Mouse (Mus musculus) megakaryocyte, embryonic 14.5 days (primary cell): ENCODE data around the gene Kctd11. TPM values are rescaled to one million over a fixed set of nuclear protein-coding genes. Genes with fewer than 3 reads are reported as not detected.
A peak's percentile ranks its signal among the peaks of the same experiment; 100 is the strongest.

Experiments
- H3K27me3 ChIP-seq: replicated peaks from 2 replicates; pipeline ENCODE3; 2012; ENCODE audit warnings: inconsistent platforms
- H3K36me3 ChIP-seq: replicated peaks from 2 replicates; pipeline ENCODE3; 2012; ENCODE audit warnings: low read length, inconsistent platforms, mixed read lengths
- H3K4me1 ChIP-seq: 2 replicates; pipeline ENCODE4 v1.6.1; 2012; ENCODE audit warnings: inconsistent platforms
- H3K4me3 ChIP-seq: replicated peaks from 2 replicates; pipeline ENCODE3; 2012; ENCODE audit warnings: moderate library complexity, mild to moderate bottlenecking, inconsistent platforms
- H3K9me3 ChIP-seq: 2 replicates; pipeline ENCODE4 v1.6.1; 2012; ENCODE audit warnings: inconsistent platforms
- FLI1 ChIP-seq: IDR thresholded peaks from 2 replicates; pipeline ENCODE4 v1.6.1; 2012; ENCODE audit warnings: low read length, inconsistent platforms, mixed read lengths
- GATA1 ChIP-seq: IDR thresholded peaks from 3 replicates; pipeline ENCODE4 v1.6.1; 2012; ENCODE audit warnings: mixed read lengths, low read length, inconsistent platforms, borderline replicate concordance
- polyA plus RNA-seq: library from polyadenylated mRNA; stranded (reverse); fragments of >175 nt; gene quantifications from 2 replicates; pipeline ENCODE4 v1.2.3, GENCODE M21; 2012; ENCODE audit warnings: low replicate concordance; ENCODE audit not compliant: insufficient read depth

Kctd11 gene
- polyA plus RNA-seq, 1 experiment, result 0.98 TPM

DNA sequence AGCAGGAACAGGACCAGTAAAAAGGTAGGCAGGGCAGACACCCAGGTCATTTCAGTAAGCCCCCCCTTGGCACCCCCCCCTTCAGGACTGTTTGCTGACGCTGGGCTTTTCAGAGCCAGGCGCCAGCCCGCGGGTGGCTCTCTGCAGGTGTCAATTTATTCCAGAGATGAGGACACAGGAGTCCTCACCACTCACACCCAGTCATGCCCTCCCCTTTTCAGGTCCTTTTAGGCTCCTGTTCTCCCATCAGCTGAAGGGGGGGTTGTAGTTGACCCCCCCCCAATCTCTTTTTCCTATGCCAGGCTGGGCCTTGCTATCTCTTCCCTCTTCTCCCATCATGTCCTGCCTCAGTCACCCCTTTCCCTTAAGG lies 45.3 kb downstream of the Kctd11 start:
- Histone ChIP-seq H3K36me3 (peaks cover 11% of the 10 kb centered on the region), H3K27me3 (peaks cover 58% of the 10 kb centered on the region), H3K4me1 (peaks cover 48% of the 10 kb centered on the region), H3K9me3 (no peaks in the 10 kb centered on the region), H3K4me3 (no peak overlapping the region)
- TF ChIP-seq GATA1 (no peak), FLI1 (no peak)

DNA sequence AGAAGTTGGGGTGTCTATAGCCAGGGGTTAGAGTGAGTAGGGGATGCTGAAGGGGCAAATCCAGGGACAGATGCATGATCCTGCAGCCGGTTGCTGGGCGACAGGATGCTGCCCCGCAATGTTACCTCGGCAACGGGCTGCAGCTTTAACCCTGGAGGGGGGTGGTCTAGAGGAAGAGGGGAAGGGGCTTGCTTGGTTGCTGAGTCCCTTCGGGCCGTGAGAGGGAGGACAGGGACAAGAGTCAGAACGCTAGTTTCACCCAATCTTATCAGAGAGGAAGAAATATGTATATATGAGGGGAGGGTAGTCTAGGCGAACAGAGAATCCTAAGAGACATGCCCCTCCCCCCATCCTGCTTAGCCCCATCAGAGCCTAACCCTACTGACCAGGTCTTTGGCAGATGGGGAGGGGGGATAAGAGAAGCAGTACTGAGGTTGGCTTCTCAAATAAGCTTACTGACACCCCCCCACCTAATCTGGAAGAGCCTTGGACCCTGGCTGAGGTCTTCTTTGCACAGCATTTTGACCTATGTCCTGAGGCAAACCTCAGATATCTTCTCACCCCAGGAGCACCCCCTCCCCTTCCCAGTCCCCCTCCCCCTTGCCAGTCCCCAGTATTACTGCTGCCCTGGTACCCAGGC lies 45.8 kb downstream of the Kctd11 start:
- H3K36me3 ChIP-seq, result peaks cover 10% of the 10 kb centered on the region
- no peak for TF ChIP-seq FLI1
- TF ChIP-seq GATA1, result no peak
- peaks cover 60% of the 10 kb centered on the region for H3K27me3 ChIP-seq
- H3K4me1 ChIP-seq, result peaks cover 48% of the 10 kb centered on the region
- H3K9me3 ChIP-seq, result no peaks in the 10 kb centered on the region
- H3K4me3 ChIP-seq, result no peak overlapping the region

DNA sequence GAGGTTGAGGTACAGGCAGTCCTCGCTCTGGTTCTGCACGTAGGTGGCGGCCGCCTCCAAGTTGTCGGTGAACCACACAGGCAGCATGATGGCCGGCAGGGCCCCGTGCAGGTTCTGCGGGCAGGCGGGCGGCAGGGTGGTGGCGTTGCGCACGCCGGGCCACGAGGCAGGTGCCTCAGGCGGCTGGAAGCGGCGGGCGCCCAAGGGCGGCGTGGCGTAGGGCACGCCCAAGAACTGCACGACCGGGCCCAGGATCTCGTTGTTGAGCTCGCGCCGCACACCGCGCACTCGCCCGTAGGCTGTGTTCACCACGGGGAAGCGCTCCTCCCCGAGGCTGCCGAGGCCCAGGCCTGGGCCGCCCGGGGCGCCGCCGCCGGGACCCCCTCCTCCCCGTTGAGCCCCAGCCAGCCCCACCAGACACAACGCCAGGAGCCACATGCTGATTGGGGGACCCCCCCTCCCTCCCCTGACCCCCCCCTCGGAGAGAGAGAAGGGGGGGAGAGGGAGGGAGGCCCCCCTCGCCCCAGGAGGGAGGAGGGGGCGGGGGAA lies 47.1 kb downstream of the Kctd11 start:
- Histone ChIP-seq H3K4me1 (peaks cover 40% of the 10 kb centered on the region), H3K27me3 (peaks cover 63% of the 10 kb centered on the region)

DNA sequence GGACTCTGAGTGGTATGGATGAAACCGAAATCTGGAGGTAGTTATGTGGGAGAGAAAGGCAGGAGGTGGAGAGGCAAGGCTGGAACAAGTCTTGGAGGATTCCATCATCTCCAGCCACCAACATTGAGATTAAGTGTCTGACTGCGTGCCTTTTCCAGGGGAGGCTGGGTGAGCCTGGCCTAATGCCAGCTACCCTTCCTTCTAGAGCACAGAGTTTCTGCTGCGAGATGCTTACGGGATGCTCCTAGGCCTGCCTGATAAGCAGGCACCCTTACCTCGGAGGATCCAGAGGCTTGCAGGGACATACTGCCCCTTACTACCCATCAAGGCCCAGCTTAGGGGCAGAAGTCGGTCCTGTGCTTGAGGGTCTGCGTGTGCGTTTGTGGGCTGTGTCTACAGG lies 47.7 kb downstream of the Kctd11 start:
- Histone ChIP-seq H3K9me3 (no peaks in the 10 kb centered on the region), H3K4me1 (peaks cover 35% of the 10 kb centered on the region), H3K36me3 (peaks cover 3% of the 10 kb centered on the region), H3K27me3 (peaks cover 67% of the 10 kb centered on the region), H3K4me3 (peak overlapping the region; percentile 81)
- no peak for TF ChIP-seq GATA1

More for the DNA sequence above, 47.1 kb downstream of the Kctd11 start:
- no peaks in the 10 kb centered on the region for H3K9me3 ChIP-seq
- peaks cover 3% of the 10 kb centered on the region for H3K36me3 ChIP-seq
- H3K4me3 ChIP-seq, result peak overlapping the region; percentile 81
- TF ChIP-seq FLI1 (no peak), GATA1 (no peak)

DNA sequence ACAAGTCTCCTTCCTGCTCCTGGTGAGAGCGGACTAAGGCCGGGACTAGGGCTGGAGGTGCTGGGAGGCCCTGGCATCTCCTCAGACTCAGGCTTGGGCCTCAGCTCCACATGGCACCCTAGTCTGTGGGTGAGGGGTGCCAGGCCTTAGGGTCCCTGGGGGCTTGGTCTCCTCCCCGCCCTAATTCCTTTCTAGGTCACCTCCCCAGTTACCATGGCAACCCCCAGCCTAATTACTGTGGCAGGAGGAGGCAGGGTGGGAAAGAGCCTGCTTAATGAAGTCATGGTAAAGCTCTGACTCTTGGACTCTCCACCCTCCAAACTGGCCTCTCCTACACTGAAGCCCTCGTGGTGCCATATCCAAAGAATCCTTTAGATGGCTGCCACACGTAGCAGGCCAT lies 52.4 kb downstream of the Kctd11 start:
- Histone ChIP-seq H3K27me3 (peaks cover 65% of the 10 kb centered on the region), H3K4me3 (no peak overlapping the region), H3K9me3 (peaks cover 12% of the 10 kb centered on the region), H3K36me3 (peaks cover 32% of the 10 kb centered on the region), H3K4me1 (peaks cover 8% of the 10 kb centered on the region)
- TF ChIP-seq GATA1 (no peak), FLI1 (no peak)

Other genes starting within 250 kb of the Kctd11 start
- 65.7 and 84.9 TPM in 2 replicates for gene Fxr2, start 248.4 kb downstream of the Kctd11 start, polyA plus RNA-seq
- not detected in 2 replicates for gene Sox15, start 226.1 kb downstream of the Kctd11 start, polyA plus RNA-seq
- 16.2 and 31.6 TPM in 2 replicates for gene Mpdu1, start 218.8 kb downstream of the Kctd11 start, polyA plus RNA-seq
- gene Cd68, start 215.3 kb downstream of the Kctd11 start, polyA plus RNA-seq, result 8.7 and 128 TPM in 2 replicates
- 144 and 601 TPM in 2 replicates for gene Eif4a1, start 209.0 kb downstream of the Kctd11 start, polyA plus RNA-seq
- gene Senp3, start 199.3 kb downstream of the Kctd11 start, polyA plus RNA-seq, result 54.1 and 94.8 TPM in 2 replicates
- 0.56 TPM in 1 of 2 replicates, not detected in the other for gene Tnfsf13, start 195.6 kb downstream of the Kctd11 start, polyA plus RNA-seq
- 5.3 and 13.1 TPM in 2 replicates for gene Tnfsf12, start 185.6 kb downstream of the Kctd11 start, polyA plus RNA-seq
- 2.0 and 2.5 TPM in 2 replicates for gene Tnfsfm13, start 185.3 kb downstream of the Kctd11 start, polyA plus RNA-seq
- 36.5 and 129 TPM in 2 replicates for gene Polr2a, start 122.8 kb downstream of the Kctd11 start, polyA plus RNA-seq
- gene Slc35g3, start 119.4 kb downstream of the Kctd11 start, polyA plus RNA-seq, result not detected in 2 replicates
- gene Zbtb4, start 115.5 kb downstream of the Kctd11 start, polyA plus RNA-seq, result 1.9 and 3.9 TPM in 2 replicates
- gene Chrnb1, start 85.5 kb downstream of the Kctd11 start, polyA plus RNA-seq, result not detected in 2 replicates
- 0.64 TPM in 1 of 2 replicates, not detected in the other for gene Fgf11, start 79.5 kb downstream of the Kctd11 start, polyA plus RNA-seq
- gene Tmem102, start 75.8 kb downstream of the Kctd11 start, polyA plus RNA-seq, result not detected in 2 replicates
- not detected in 2 replicates for gene Gm39566, start 66.1 kb downstream of the Kctd11 start, polyA plus RNA-seq
- not detected in 2 replicates for gene Spem2, start 62.9 kb downstream of the Kctd11 start, polyA plus RNA-seq
- gene Spem1, start 59.2 kb downstream of the Kctd11 start, polyA plus RNA-seq, result not detected in 2 replicates
- gene Nlgn2, start 43.6 kb downstream of the Kctd11 start, polyA plus RNA-seq, result 4.9 and 17.7 TPM in 2 replicates
- 742 and 1,105 TPM in 2 replicates for gene Tmem256, start 42.9 kb downstream of the Kctd11 start, polyA plus RNA-seq
- 41.3 and 79.4 TPM in 2 replicates for gene Plscr3, start 35.0 kb downstream of the Kctd11 start, polyA plus RNA-seq
- gene Tnk1, start 22.7 kb downstream of the Kctd11 start, polyA plus RNA-seq, result not detected in 2 replicates
- not detected in 2 replicates for gene Tmem95, start 3.4 kb downstream of the Kctd11 start, polyA plus RNA-seq
- 47.6 and 58.4 TPM in 2 replicates for gene Acap1, start 14.1 kb upstream of the Kctd11 start, polyA plus RNA-seq
- 0.25 TPM in 1 of 2 replicates, not detected in the other for gene 2810408A11Rik, start 19.6 kb upstream of the Kctd11 start, polyA plus RNA-seq
- gene Neurl4, start 19.7 kb upstream of the Kctd11 start, polyA plus RNA-seq, result 17.6 and 26.8 TPM in 2 replicates
- gene Gps2, start 32.5 kb upstream of the Kctd11 start, polyA plus RNA-seq, result 116 and 124 TPM in 2 replicates
- 2,079 and 2,119 TPM in 2 replicates for gene Eif5a, start 40.6 kb upstream of the Kctd11 start, polyA plus RNA-seq
- 0.75 TPM in 1 of 2 replicates, not detected in the other for gene Ybx2, start 54.4 kb upstream of the Kctd11 start, polyA plus RNA-seq
- not detected in 2 replicates for gene Slc2a4, start 66.8 kb upstream of the Kctd11 start, polyA plus RNA-seq
- gene Cldn7, start 83.4 kb upstream of the Kctd11 start, polyA plus RNA-seq, result not detected in 2 replicates
- 289 and 291 TPM in 2 replicates for gene Ctdnep1, start 99.8 kb upstream of the Kctd11 start, polyA plus RNA-seq
- gene Elp5, start 101.1 kb upstream of the Kctd11 start, polyA plus RNA-seq, result 11.0 TPM in 1 of 2 replicates, not detected in the other
- gene Gabarap, start 109.7 kb upstream of the Kctd11 start, polyA plus RNA-seq, result 495 and 977 TPM in 2 replicates
- gene Phf23, start 114.4 kb upstream of the Kctd11 start, polyA plus RNA-seq, result 24.1 and 85.6 TPM in 2 replicates
- 28.6 and 64.4 TPM in 2 replicates for gene Dvl2, start 119.2 kb upstream of the Kctd11 start, polyA plus RNA-seq
- 12.7 and 34.2 TPM in 2 replicates for gene Acadvl, start 134.0 kb upstream of the Kctd11 start, polyA plus RNA-seq
- gene Dlg4, start 135.5 kb upstream of the Kctd11 start, polyA plus RNA-seq, result 16.1 and 22.0 TPM in 2 replicates
- gene Asgr1, start 172.7 kb upstream of the Kctd11 start, polyA plus RNA-seq, result 0.36 TPM in 1 of 2 replicates, not detected in the other
- 0.09 TPM in 1 of 2 replicates, not detected in the other for gene Asgr2, start 211.2 kb upstream of the Kctd11 start, polyA plus RNA-seq
- gene Mgl2, start 248.9 kb upstream of the Kctd11 start, polyA plus RNA-seq, result not detected in 2 replicates